Mouse (Mus musculus): ENCODE results near the gene D430041D05Rik.

D430041D05Rik gene

DNA sequence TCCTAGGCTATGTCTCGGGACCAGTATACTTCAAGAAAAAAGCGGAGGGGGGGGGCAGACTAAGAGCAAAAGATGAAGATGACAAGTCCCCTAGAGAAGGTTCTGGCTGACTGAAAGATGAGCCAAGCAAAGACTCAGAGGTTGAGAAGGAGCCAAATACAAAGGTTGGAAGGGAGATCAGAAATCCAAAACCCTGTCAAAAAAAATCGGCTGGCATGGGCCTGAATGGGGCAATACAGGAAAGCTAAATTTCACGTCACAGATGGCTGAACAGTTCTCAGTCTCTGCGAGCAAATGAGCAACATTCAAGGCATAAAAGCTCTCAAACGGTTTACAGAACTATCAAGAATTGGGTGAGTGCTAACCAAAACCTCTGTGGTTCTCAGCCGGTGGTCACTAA, 2.5 kb downstream of the D430041D05Rik start:
- DNase-seq (ENCODE audit: low spot score): no peak

DNA sequence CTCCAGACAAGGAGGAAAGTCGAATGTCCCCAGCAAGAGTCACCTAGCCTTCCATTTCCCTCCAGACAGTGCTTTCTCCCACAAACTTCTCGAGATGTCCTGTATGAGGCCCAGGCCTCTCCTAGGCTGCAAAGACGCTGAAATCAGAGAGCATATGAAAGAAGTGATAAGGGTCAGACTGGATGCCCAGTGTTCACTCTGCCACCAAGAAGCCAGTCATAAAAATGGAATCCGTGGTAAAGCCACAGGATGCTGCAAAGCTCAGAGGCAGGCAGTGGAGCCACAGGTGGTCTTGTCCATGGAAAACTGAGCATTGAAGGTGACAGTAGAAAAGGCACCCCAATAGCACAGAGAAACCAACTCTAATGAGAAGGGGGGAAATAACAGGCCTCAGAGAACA, 2.9 kb downstream of the D430041D05Rik start:
- DNase-seq (ENCODE audit: low spot score): no peak

DNA sequence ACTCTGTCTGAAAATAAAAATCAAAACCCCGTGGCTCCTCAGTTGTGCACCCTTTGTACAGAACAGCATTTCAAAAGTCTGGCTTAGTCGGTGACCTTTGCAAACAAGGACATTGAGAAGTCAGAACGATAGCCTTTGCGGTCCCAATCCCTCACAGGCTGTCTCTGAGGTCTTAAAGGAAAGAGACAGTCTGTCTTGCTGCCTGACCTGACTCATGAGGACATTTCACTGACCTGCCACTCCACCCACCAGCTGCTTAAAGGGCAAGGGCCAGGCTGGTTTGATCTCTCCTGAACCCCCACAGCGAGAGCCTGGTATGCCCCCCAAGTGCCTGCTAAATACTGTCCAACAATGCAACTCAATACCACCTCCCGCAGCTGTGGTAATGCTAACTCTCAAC, 6.8 kb downstream of the D430041D05Rik start:
- DNase-seq (ENCODE audit: low spot score): no peak

DNA sequence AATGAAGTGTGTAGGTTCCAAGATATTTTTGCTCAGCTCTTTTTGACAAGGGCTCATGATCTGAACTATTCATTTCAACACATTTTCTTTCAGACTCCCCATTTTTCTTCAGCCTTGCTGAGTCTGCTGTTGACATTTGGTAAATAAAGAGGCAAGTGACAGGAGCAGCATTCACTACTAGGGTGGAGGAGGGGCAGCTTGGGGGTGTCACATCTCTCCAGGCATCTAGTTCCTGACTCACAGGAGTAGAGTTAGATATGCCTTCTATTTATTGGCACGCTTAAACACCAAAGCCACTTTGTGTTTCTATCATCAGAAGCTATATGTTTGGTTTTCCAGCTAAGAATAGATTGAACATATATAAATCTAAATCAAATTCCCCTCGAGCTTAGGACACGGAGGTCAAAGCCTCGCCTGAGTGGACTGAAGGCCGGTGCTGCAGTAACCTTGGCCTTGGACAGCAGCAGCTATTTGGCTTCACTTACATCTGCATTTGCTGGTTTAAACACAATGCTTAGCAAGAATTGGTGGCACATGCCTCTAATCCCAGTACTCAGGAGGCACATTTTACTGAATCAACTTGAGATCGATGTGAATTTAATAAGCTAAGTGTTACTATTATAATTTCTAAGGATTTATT, 12.0 kb downstream of the D430041D05Rik start:
- no peak for DNase-seq (ENCODE audit: low spot score)

DNA sequence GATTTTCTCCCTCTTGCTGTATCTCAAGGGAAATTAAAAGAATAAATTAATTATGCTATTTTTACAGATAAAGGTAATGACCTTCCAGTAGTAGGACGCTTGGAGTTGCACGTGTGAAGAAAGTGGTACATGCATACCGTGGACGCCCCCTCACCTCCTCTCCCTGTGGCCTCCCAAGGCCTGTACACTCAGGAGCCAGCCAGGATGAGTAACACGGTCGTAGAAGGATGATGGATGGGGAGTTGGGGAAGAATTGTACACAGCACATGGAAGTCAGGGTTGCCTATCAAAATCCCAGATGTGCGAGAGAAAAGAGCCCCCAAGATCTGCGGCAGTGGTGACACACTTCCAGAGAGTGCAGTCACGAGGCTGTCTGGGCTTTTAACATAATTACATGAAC, 14.9 kb downstream of the D430041D05Rik start:
- no peak for DNase-seq (ENCODE audit: low spot score)

DNA sequence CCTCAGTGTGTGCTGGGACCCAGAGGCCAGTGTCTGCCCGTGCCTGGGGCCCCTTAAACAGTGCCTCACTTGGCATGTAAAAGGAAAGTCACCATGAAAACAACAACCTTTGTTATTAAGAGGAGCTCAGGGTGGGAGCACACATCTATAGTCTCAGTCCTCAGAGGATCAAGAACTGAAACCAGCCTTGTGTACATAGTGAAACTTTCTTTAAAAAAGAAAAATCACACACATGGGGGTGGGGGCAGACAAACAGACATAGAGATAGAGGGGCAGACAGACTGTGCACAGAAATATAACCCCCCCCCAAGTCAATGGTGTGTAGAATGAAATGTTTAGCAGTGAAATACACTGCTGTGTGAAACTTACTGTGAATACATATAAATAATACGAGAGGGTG, 16.0 kb downstream of the D430041D05Rik start:
- no peak for DNase-seq (ENCODE audit: low spot score)

DNA sequence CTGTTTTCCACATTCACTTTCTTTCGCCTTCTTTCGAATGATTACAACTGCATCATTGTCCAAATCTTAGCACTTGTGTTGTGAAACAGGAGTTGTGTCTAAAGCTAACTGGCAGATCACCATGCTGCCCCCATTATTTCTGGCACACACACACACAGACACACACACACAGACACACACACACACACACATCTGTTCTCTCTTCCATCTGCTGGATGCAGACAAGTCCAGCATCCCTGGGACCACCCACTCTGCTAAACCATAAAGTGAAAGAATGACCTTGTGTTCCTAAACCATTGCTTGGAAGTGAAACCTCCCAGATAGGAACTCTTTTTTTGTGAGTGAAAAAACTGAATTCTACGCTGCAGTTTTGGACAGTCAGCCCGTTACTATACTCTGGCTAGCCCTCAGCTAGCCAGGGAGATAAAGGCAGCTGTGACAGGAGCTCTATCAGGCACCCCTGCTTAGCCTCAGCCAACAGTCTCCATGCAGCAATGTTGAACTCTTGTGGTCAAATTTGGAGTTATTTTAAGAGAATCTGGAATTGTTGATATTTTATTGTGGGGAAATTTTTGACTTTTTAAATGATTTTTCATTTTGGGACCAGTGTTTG, 18.0 kb downstream of the D430041D05Rik start:
- no peak for DNase-seq (ENCODE audit: low spot score)

DNA sequence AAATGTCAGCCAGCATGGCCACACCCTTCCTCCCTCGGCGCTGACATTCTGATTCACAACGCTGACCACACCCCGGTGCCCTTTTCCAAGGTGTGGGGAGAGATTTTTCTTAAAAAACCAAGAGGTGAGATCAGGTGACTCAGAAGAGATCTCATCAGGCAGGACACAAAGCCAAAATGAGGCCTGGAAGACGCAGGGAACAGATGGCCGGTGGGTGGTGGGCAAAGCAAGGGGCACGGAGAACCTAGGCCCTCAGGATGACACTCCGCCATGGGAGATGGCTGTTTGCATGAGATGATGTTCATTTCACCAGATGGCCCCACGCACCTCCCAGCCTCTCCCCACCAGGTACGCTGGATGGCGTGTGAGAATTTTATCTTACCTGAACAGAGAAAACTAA, 21.6 kb downstream of the D430041D05Rik start:
- no peak for DNase-seq (ENCODE audit: low spot score)

DNA sequence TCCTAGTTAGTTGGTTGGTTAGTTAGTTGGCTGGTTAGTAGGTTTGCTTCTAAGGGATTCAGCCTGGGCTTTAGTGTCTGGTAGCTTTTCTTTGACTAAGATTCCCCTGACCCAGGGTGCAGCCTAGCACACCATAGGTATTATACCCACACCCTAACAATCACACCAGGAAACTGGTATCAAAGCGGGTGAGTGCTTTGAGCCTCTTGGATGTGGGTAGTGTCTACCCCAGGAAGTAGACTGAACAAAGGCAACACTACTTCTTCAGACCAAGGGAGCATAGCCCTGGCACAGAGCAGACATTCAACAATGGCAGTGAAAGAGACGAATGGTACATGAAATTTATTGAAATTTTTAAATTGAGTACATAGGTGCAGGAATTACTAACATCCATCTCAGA, 24.9 kb downstream of the D430041D05Rik start:
- no peak for DNase-seq (ENCODE audit: low spot score)

DNA sequence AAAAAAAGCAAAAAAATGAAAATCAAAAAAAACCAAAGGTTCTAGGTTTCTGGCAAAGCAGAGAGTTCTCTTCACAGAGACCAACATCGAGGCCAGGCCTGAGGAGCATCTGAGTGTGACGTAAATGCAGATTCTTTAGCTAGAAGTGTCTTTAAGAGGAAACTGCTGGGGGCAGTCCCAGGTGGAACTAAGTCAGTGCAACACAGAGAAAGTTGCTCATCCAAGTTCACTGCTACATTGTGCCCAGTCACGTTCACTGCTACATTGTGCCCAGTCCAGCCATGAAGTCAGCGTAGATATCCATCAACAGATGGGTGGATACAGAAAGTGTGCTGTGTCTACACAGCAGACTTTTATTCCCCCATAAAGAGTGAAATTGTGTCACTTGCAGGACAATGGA, 27.2 kb downstream of the D430041D05Rik start:
- no peak for DNase-seq (ENCODE audit: low spot score)

DNA sequence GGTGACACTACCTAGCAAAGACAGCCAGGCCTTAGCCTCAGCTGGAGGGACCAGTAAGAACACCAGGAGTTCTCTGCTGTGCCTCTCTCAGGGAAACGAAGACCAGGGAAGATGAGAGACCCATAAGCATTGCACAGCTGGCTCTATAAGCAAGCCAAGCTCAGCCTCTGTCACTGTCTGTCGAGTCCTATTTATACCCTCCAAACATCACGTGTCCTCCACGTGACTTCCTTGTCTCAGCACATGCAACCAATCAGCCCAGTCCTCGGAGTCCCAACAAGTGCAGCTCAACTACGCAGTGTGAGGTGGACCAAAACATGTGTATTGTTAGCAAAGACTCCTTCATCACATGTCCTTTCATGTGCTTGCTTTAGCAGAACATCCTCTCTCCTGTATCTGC, 28.0 kb downstream of the D430041D05Rik start:
- DNase-seq (ENCODE audit: low spot score): no peak

DNA sequence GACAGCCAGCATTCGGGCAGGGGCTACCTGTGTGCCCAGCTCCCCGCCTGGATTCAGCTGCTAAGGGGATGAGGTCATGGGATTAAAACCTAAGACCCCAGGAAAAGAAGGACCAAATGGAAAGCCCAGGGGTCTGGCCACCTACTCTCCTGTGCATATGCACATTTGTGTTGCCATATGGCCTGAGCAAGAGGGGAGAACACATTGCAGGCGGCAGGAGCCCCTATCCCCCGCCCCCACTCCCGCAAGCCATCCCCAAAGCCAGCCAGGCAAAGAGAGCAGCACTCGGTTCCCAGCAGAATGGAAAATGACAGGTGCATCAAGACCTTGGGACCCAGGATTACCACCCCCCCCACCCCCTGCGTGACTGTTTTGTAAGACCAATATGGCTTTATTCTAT, 31.5 kb downstream of the D430041D05Rik start:
- no peak for DNase-seq (ENCODE audit: low spot score)

DNA sequence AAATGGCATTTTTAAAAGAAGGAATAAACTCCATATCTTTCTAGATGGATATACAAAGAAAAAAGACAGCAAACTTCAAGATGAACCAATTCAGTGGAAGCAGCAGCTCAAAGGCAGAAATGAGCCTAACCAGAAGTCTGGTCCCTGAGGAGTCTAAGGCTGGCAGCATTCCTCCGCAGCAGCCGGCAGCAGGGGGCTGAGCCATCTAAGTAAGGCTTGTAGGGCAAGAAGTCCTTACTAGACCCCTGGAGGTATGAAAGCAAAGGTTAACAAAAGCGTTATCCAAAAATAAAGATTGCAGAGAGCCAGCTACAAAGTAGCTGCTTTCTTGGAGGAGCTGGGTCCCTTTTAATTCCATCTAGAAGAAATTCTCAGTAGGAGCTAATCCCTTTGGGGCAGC, 32.0 kb downstream of the D430041D05Rik start:
- DNase-seq (ENCODE audit: low spot score): no peak

DNA sequence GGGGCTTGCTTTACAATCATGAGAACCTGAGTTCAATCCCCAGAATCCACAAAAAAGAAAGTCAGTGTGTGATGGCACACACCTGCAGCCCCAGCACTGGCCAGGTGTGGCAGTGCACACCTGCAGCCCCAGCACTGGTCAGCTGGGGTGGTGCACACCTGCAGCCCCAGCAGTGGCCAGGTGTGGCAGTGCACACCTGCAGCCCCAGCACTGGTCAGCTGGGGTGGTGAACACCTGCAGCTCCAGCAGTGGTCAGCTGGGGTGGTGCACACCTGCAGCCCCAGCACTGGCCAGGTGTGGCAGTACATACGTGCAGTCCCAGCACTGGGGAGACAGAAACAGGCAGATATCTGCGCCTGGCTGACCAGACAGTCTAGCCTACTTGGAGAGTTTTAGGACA, 32.8 kb downstream of the D430041D05Rik start:
- no peak for DNase-seq (ENCODE audit: low spot score)

DNA sequence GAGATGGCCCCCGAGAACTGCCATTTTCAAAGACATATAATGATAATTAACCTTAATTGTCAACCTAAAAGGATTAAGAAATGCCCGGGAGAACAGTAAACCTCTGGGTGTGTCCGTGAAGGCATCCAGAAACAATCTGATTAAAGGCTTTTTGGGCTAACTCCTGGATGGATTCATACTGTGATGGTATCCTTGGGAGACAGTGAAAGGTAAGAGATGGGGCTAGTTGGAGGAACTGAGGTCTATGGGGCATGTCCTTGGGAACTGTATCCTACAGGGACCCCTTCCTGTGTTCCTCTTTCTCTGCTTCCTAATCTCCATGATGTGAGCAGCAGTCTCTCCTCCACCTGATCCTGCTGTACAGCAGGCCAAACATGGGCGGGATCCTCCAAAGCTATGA, 38.7 kb downstream of the D430041D05Rik start:
- no peak for DNase-seq (ENCODE audit: low spot score)

DNA sequence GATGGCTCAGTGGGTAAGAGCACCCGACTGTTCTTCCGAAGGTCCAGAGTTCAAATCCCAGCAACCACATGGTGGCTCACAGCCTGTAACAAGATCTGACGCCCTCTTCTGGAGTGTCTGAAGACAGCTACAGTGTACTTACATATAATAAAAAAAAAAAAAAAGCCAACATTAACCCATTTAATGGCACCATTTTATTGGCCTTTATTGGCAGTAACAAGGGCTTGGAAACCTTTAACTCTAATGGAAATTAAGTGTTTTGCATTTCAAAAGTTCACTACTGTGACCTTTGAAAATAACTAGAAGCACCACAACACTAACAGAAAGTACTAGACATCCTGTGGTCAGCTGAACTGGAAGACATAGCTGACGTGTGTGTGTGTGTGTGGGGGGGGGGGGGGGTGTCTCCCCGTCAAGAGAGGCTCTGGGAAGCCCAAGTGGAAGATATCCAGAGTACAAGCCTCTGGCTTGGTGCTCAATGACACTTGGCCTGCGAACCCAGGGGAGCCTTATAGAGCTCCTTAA, 39.1 kb downstream of the D430041D05Rik start:
- DNase-seq (ENCODE audit: low spot score): no peak

DNA sequence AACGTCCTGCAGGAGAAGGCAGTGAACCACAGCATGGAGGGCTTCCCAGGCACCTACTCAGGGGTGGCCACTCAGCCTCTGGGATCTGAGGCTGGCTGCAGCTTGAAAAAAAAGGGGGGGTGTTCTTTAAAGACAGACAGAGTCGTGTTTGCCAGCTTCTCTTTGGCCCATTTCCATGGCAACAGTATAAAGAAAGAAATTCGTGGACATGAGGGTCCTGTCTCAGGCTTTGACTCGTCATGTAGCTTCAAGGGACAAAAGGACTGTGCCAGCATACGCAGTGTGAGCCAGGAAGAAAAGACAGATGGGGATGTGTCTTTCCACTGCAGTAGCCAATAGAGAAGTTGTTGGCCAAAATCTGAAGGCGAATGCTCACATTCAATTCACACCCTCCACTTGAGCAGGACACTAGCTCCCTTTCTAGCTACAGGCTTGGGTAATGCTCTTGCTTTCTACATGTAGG, 42.9 kb downstream of the D430041D05Rik start:
- DNase-seq (ENCODE audit: low spot score): no peak

DNA sequence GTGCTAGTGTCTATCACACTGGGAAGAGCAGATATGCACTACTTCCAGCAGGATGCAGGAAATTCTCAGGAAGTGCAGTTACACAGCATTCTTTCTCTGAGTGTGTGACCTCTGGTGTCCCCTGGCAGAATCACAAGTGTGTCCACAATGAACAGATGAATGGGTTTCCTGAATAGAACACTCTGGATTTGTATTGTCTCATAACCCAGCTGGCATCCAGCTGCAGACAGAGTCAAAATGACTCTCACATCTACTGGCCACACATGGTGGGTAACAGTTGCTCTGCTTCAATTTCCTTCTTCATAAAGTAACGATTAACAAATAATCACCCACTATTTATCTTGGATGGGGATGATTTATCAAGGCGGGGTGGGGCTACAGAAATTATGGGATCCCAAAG, 43.5 kb downstream of the D430041D05Rik start:
- no peak for DNase-seq (ENCODE audit: low spot score)

DNA sequence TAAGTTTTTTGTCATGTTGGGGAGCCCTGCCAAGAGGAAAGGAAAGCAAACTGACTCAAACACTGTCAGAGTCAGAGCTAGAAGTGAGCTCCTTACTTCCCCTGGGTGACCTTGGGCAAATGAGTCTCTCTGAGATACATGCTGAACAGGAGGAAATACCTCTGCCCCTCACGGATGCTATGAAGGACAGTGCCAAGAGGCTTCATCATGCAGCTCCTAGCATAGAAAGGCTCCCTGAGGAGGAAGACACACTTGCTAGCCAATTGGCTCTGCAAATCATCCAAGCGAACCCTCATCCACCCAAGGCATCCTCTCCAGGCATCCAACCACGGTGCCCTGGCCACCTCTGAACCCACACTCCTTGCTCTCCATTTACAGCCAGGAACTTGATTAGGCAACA, 51.5 kb downstream of the D430041D05Rik start:
- DNase-seq (ENCODE audit: low spot score): no peak

DNA sequence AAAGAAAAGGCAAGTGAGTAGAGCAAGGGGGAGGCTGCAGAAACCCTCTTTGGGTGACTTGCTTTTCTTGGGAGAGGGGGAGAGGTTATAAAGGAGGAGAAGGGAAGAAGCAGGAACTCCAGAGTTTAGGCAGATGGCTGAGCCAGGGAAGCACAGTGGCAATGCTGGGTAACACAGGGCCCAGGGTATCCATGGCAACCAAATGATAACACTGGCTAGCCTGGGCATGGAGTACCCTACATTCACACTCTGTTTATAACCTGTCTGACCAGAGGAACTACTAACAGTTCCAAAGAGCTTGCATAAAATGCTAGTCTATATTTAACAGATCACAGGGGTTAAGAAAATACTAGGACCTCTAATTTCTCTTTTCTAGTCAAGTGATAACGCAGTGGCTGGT, 51.9 kb downstream of the D430041D05Rik start:
- no peak for DNase-seq (ENCODE audit: low spot score)

DNA sequence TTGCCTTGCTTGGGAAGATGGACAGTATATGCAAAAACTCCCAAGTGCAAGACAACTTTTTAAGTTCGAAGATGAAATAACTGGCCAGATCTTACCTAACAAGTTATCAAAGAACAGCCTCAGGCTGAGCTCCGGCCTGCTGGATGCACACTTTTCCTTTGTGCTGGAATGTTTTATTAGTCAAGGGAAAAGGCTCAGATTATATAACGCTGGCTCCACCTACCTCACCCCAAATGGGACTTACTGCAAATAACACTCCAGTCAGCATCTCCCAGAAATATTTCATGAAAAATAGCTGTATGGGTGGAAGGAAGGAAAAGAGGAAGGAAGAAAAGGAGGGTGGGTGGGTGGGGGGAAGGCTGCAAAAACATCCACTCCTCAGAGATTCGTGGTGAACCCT, 54.3 kb downstream of the D430041D05Rik start:
- no peak for DNase-seq (ENCODE audit: low spot score)

DNA sequence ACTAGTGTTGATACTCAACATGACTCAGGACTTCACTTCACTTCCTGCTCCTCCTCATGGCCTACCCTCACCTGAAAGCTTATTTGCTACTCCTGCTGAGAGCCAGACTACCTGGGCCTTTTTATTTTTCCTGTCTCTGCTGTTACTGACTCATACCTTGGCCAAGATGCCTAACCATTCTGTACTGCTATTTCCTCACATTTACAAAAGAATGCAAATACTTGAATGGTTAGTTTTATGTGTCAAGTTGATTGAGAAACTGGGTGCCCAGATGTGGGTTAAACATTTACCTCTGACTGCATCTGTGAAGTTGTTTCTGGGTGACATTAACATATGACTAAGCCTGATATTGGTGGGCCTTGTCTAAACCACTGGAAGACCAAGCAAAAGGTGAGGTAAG, 56.7 kb downstream of the D430041D05Rik start:
- no peak for DNase-seq (ENCODE audit: low spot score)

DNA sequence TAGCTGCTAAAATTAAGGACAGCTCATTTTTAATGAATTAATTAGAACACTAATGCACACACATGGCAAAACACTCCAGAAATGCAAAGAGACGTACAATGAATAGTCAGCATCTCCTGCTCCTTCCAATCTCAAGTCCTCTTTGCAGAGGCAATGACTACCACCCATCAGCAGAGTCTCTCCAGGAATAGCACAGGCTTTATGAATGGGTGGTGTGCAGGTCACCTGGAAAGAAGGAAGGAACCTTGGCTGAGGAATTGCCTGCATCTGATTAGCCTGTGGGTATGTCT, 58.7 kb downstream of the D430041D05Rik start:
- no peak for DNase-seq (ENCODE audit: low spot score)
